Mouse (Mus musculus): Measurements from ENCODE around the gene Slc38a4.

Gene Slc38a4

GRCm38 (mm10) chr15:96966326-96966725 is 89.4 kb downstream of the Slc38a4 start:
- DNase-seq (ENCODE audit: low spot score in 2 of 2), result no peak

- DNase-seq (ENCODE audit: low spot score in 2 of 2), result no peak
These were observed 92.0 kb downstream of the Slc38a4 start for GRCm38 (mm10) chr15:96963735-96964134.

DNA sequence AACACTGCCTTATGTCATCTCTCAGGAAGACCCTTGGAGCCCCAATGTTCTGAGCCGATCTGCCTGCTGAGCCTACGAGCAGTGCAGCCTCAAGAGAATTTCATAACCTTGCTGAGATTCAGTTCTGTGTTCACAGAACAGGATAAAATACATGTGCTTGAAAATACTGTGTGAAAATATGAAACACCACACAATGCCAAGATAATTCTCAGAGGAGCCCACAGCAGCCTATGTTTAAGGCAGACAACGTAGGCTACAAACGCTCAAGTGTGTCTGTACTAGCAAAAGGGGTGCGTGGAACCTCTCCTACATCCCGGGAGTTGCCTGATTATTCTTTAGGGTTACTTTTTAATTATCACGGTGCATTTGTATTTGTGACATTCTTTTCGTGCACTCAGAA is 92.4 kb downstream of the Slc38a4 start:
- no peak for DNase-seq (ENCODE audit: low spot score in 2 of 2)

- DNase-seq (ENCODE audit: low spot score in 2 of 2), result no peak
These were observed 95.4 kb downstream of the Slc38a4 start for GRCm38 (mm10) chr15:96960343-96960742.

- no peak for DNase-seq (ENCODE audit: low spot score in 2 of 2)
These were observed 96.5 kb downstream of the Slc38a4 start for GRCm38 (mm10) chr15:96959247-96959646.

DNA sequence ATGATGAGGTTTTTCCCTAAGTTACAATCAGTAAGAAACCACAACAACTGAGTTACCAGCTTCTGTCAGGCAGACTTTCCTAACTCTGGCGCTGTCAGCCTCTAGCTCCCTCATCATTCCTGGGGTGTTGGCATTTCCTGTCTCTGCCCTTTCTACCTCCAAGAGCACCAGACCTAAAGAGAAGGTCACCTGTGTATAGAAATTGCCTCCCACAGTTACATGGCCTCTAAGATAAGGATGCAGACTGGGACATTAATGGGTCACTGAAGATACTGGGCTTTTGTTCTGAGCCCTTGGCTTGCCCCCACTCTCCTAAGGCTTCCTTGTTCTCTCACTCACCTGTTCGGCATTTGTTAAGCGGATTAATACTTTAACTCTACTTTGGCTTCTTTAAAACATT is 99.1 kb downstream of the Slc38a4 start:
- DNase-seq (ENCODE audit: low spot score in 2 of 2), result no peak

DNA sequence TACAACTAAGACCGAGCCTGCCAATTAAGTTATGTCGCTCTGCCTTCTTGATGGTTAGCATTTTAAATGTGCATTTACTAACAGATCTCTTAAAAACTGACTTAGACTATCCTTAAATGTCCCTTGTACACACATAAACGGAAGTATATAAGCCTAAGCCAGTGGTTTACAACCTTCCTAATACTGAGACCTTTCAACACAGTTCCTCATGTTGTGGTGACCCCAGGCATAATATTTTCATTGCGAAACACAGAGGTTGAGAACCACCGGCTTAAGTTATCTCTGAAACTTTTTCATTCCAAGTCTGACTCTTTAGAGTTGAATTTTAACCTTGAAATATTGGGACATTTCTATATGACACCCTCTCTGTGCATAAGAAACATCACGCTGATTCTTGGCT is 101.4 kb downstream of the Slc38a4 start:
- DNase-seq (ENCODE audit: low spot score in 2 of 2), result no peak

DNA sequence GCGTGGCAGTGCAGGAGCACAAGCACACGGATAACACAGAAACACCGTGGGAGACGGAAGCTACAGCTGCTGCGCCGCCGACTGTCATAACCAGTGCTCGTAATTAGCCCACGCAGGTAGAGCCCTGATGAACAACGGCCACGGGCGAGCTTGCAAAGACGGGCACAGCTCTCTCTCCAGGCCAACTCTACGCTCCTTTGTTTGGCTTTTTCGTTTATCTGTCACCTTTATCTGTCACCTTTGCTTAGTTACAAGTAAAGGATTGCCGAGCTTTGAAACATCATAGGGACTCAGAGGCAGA is 101.9 kb downstream of the Slc38a4 start:
- DNase-seq (ENCODE audit: low spot score in 2 of 2), result no peak

DNA sequence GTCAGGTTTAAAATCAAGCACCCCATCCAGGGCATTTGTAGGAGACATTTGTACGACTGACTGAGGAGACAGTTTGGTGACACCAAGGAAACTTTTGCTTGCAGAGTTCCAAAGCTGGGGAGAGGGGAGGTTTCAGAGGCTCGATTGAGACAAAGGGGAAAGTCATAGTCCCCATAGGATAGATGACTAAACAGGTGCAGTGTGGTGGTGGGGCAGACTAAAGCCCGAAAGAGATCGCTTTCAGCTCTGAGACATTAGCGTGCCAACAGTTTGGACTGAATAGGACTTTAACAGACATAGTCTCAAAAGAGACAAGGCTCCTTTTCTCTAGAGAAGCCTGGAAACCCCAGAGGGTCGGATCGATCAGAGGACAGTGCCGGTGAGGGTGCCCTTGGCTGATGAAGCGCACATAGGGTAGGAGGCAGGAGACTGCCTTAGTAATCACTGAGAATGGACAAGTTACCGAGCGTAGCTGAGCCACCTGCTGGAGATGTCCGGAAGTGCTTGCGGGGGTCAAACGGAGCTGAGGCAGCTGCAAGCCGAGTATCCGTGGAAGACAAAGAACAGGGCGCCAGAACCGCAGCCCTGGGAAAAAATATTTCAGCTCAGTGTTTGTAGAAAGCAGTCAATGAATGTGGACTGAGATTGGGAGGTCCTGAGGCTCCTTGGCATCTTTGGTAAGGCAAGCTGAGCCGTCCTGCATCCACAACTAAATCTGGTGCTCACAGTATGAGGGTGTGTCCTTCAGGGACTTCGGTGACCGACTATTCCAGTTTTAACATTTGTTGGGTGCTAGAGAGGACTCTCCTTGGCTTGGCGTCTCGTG is 102.4 kb downstream of the Slc38a4 start:
- DNase-seq (ENCODE audit: low spot score in 2 of 2), result peak in 1 of 2 experiments; percentile 38

DNA sequence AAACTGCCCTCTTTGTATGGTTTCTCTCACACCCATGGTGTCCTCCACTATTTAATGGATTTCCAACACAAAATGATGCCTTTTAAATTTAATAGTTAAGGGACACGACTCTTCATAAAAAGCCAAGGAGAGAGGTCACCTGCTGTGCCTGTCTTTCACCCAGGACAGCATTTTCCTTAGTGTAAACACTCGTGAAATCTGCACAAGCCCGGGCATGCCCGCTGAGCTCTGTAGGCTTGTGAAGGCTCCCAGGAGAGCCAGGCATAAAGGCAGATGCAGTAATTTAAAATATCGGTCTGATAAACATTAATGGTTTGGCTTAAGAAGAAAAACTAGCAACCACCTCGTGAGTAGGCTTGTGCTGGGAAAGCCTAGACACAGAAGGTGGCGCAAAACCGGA is 103.3 kb downstream of the Slc38a4 start:
- DNase-seq (ENCODE audit: low spot score in 2 of 2), result no peak

- no peak for DNase-seq (ENCODE audit: low spot score in 2 of 2)
These were observed 104.0 kb downstream of the Slc38a4 start for GRCm38 (mm10) chr15:96951783-96952182.

DNA sequence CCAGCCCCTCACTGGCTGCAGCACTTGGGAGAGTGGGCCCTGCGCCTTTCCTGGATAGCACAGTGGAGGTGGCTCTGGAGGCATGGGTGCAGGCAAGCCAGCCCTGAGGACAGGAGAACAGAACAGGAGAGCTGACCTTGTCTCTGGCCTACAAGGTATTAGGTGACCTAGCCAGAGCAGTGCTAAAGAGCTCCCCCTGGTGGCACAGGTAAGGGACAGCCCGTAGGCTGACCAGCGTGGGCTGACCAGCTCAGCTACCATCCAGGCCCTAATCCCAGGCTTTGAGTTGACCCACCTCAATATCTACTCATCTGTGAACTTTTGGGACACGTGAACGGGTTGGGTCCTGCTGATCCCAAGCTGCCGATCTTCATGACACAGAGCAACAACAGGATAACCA is 107.3 kb downstream of the Slc38a4 start:
- peak in 1 of 2 experiments; percentile 37 for DNase-seq (ENCODE audit: low spot score in 2 of 2)
